Mouse (Mus musculus): ENCODE results near the gene Lyzl4. TPM values are rescaled to one million over a fixed set of nuclear protein-coding genes. Genes with fewer than 3 reads are reported as not detected.

Lyzl4 gene
- polyA plus RNA-seq, 2 experiments from 2014 or later = not detected

Other genes starting within 250 kb of the Lyzl4 start
- not detected for gene Cck, start 146.4 kb downstream of the Lyzl4 start, polyA plus RNA-seq (2017; shearing (Covaris generic))
- gene Vipr1, start 620 bp upstream of the Lyzl4 start, polyA plus RNA-seq (2017; shearing (Covaris generic)) = 1 to 10 TPM; 1.3 to 2.0 TPM
- 10 to 100 TPM; 17.6 to 32.9 TPM for gene Sec22c, start 63.4 kb upstream of the Lyzl4 start, polyA plus RNA-seq (2017; shearing (Covaris generic))
- 10 to 100 TPM; 50.7 to 52.2 TPM for gene Ss18l2, start 68.2 kb upstream of the Lyzl4 start, polyA plus RNA-seq (2017; shearing (Covaris generic))
- gene Nktr, start 77.1 kb upstream of the Lyzl4 start, polyA plus RNA-seq (2017; shearing (Covaris generic)) = 100 to 1,000 TPM; 104 to 128 TPM
- under 1 TPM; 0.22 to 0.30 TPM for gene Zfp651, start 117.2 kb upstream of the Lyzl4 start, polyA plus RNA-seq (2017; shearing (Covaris generic))
- not detected for gene Klhl40, start 135.5 kb upstream of the Lyzl4 start, polyA plus RNA-seq (2017; shearing (Covaris generic))
- not detected for gene Hhatl, start 150.4 kb upstream of the Lyzl4 start, polyA plus RNA-seq (2017; shearing (Covaris generic))
- not detected for gene Ccdc13, start 197.4 kb upstream of the Lyzl4 start, polyA plus RNA-seq (2017; shearing (Covaris generic))
- 100 to 1,000 TPM in 1 of 2 experiments, 10 to 100 TPM in 1; 94.5 to 129 TPM for gene Higd1a, start 216.3 kb upstream of the Lyzl4 start, polyA plus RNA-seq (2017; shearing (Covaris generic))

Measured in CD4-positive, CD25-positive, alpha-beta regulatory T cell, adult 4 months (primary cell).